Mouse (Mus musculus) hindbrain, embryonic 15.5 days (tissue): ENCODE data around the gene Il9r. TPM values are rescaled to one million over a fixed set of nuclear protein-coding genes. Genes with fewer than 3 reads are reported as not detected.

Source experiments
- ATAC-seq: fragments of 200-750 bp; cut with Nextera tagmentation; 2 replicates; pipeline ENCODE4 v1.8.0; 2017; ENCODE audit warnings: low read depth, moderate number of reproducible peaks, moderate TSS enrichment; ENCODE audit not compliant: low FRiP score
- H3K27ac ChIP-seq: fragments of 300-500 bp; sonication (generic); replicated peaks from 2 replicates; pipeline ENCODE4 v1.5.1; 2015; ENCODE audit warnings: mild to moderate bottlenecking, inconsistent platforms
- H3K27me3 ChIP-seq: fragments of 300-500 bp; sonication (generic); 2 replicates; pipeline ENCODE4 v1.6.1; 2015; ENCODE audit warnings: control low read depth, inconsistent platforms
- H3K36me3 ChIP-seq: fragments of 300-500 bp; sonication (generic); 2 replicates; pipeline ENCODE4 v1.6.1; 2015; ENCODE audit warnings: control low read depth, inconsistent platforms
- H3K4me1 ChIP-seq: fragments of 300-500 bp; sonication (generic); replicated peaks from 2 replicates; pipeline ENCODE4 v1.6.1; 2015; ENCODE audit warnings: control low read depth, inconsistent platforms
- H3K4me2 ChIP-seq: fragments of 300-500 bp; sonication (generic); 2 replicates; pipeline ENCODE4 v1.6.1; 2015; ENCODE audit warnings: moderate library complexity, mild to moderate bottlenecking, inconsistent platforms
- H3K4me3 ChIP-seq: fragments of 300-500 bp; sonication (generic); 2 replicates; pipeline ENCODE4 v1.5.1; 2015; ENCODE audit warnings: mild to moderate bottlenecking, inconsistent platforms
- H3K9ac ChIP-seq: fragments of 300-500 bp; sonication (generic); 2 replicates; pipeline ENCODE4 v1.6.1; 2015; ENCODE audit warnings: inconsistent platforms
- H3K9me3 ChIP-seq: fragments of 300-500 bp; sonication (generic); 2 replicates; pipeline ENCODE4 v1.6.1; 2016; ENCODE audit warnings: control low read depth, inconsistent platforms
- WGBS: fragments of 180-500 bp; shearing (Covaris S2); methylation state at CpG from one replicate; pipeline ENCODE4 v1.1.7; 2015; 5-methylcytosine and 5-hydroxymethylcytosine counted together
- polyA plus RNA-seq: library from polyadenylated mRNA; unstranded; fragments of >200 nt; fragmentation: Nextera tagmentation; extraction: Ambion mirVana; gene quantifications from 2 replicates; pipeline ENCODE4 v1.2.1, GENCODE M21; 2015

Il9r gene
- polyA plus RNA-seq, 1 experiment from 2014 or later: not detected

DNA sequence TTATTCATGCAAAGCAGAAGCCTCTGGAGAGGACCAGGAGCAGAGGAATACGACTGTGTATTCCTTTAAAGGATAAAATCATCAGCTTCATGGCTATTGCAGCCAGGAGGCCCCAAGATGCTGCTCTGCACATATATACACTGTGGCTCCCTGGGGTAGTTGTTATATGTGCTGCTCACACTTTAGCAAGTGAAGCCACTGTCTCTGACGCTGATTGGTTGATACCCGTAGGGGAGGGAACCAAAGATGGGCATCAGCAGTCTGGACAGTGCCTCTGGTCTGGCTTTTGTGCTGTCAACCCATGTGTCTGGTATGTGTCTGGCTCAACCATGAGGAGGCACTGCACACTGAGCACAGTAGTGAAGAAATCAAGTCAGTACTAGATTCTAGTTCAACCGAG, 33.4 kb downstream of the Il9r start:
- Histone ChIP-seq H3K4me3 (no peak overlapping the region), H3K4me1 (peaks cover 9% of the 10 kb centered on the region)
- 74% methylated on average over 4 of the region's 4 CpGs for WGBS

GRCm38 (mm10) chr11:32161922-32162804, 37.9 kb downstream of the Il9r start:
- peak; percentile 93 for ATAC-seq
- peak overlapping the region; percentile 51 for H3K9ac ChIP-seq
- H3K27me3 ChIP-seq: no peaks in the 10 kb centered on the region
- peak overlapping the region; percentile 23 for H3K4me3 ChIP-seq
- H3K27ac ChIP-seq: peak overlapping the region; percentile 88
- H3K9me3 ChIP-seq: no peaks in the 10 kb centered on the region
- H3K36me3 ChIP-seq: no peaks in the 10 kb centered on the region
- H3K4me1 ChIP-seq: peaks cover 36% of the 10 kb centered on the region
- 13% methylated on average over 28 of the region's 28 CpGs for WGBS
- H3K4me2 ChIP-seq: peak overlapping the region; percentile 53

More for the DNA sequence above, 33.4 kb downstream of the Il9r start:
- Histone ChIP-seq H3K27ac (no peak overlapping the region), H3K36me3 (no peaks in the 10 kb centered on the region), H3K9me3 (no peaks in the 10 kb centered on the region), H3K4me2 (no peak overlapping the region), H3K27me3 (no peaks in the 10 kb centered on the region), H3K9ac (no peak overlapping the region)
- no peak for ATAC-seq

DNA sequence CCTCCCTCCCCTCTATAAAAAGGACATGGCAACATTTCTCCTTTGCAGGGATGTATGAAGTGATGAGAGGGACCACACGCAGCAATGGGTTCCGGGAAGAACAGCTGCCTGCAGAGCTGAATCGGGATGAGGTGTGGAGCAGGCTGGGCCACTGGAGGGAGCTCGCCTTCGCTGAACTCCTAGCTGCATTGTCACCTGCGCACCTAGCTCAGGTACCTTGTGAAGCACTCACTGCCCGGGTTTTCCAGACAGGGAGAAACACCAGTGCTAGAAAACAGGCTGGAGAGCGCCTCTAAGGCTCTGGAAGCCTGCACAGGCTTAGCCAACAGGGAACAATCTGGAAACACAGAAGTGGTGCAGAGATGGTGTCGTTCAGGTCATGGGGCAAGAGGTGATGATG, 38.6 kb downstream of the Il9r start:
- Histone ChIP-seq H3K27ac (peak overlapping the region; percentile 88), H3K9me3 (no peaks in the 10 kb centered on the region), H3K4me1 (peaks cover 41% of the 10 kb centered on the region), H3K27me3 (no peaks in the 10 kb centered on the region), H3K9ac (peak overlapping the region; percentile 51), H3K4me2 (peak overlapping the region; percentile 53), H3K36me3 (no peaks in the 10 kb centered on the region), H3K4me3 (peak overlapping the region; percentile 23)
- WGBS: 10% methylated on average over 9 of the region's 9 CpGs
- peak; percentile 45 for ATAC-seq

DNA sequence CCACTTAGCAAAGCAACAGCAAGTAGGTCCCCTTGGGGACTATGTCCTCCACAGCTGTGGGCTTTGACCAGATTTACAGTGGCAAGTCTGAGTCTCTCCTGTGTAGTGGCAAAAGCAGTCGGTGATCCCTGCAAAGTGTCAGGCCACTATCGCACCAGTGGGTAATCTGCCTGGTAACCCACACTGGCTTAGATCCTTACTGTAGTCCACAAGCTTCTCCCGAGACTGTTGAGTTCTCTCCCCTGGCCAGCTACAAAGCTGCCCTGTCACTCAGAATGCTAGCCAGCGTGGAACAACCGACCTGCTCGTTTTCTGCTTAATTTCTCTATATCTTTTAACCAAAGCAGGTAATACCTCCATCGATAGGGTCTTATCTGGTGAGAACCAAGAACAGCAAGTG, 39.7 kb downstream of the Il9r start:
- 70% methylated on average over 7 of the region's 7 CpGs for WGBS
- H3K4me3 ChIP-seq: no peak overlapping the region
- H3K4me2 ChIP-seq: no peak overlapping the region
- peaks cover 41% of the 10 kb centered on the region for H3K4me1 ChIP-seq
- no peak overlapping the region for H3K9ac ChIP-seq
- ATAC-seq: no peak
- H3K36me3 ChIP-seq: no peaks in the 10 kb centered on the region
- no peaks in the 10 kb centered on the region for H3K27me3 ChIP-seq
- H3K9me3 ChIP-seq: no peaks in the 10 kb centered on the region
- peak overlapping the region; percentile 88; the same call in 1 of the 2 replicates for H3K27ac ChIP-seq

GRCm38 (mm10) chr11:32159176-32159575, 40.9 kb downstream of the Il9r start:
- H3K4me3 ChIP-seq: no peak overlapping the region
- H3K27me3 ChIP-seq: no peaks in the 10 kb centered on the region
- H3K27ac ChIP-seq: 0 out of 2 replicates have a peak overlapping the region, but pooled peaks have one; percentile 12
- peaks cover 41% of the 10 kb centered on the region for H3K4me1 ChIP-seq
- H3K9ac ChIP-seq: no peak overlapping the region
- 86% methylated on average over 3 of the region's 3 CpGs for whole genome bisulfite sequencing
- H3K9me3 ChIP-seq: no peaks in the 10 kb centered on the region
- no peaks in the 10 kb centered on the region for H3K36me3 ChIP-seq
- H3K4me2 ChIP-seq: no peak overlapping the region
- no peak for ATAC-seq

GRCm38 (mm10) chr11:32157791-32158594, 42.1 kb downstream of the Il9r start:
- Histone ChIP-seq H3K27ac (peak overlapping the region; percentile 86), H3K4me2 (peak overlapping the region; percentile 38), H3K36me3 (no peaks in the 10 kb centered on the region), H3K27me3 (no peaks in the 10 kb centered on the region), H3K4me1 (peaks cover 41% of the 10 kb centered on the region), H3K4me3 (no peak overlapping the region), H3K9me3 (no peaks in the 10 kb centered on the region), H3K9ac (no peak overlapping the region)
- ATAC-seq: peak; percentile 69
- WGBS: 19% methylated on average over 18 of the region's 18 CpGs

GRCm38 (mm10) chr11:32156854-32157630, 43.0 kb downstream of the Il9r start:
- Histone ChIP-seq H3K4me1 (peaks cover 36% of the 10 kb centered on the region), H3K27me3 (no peaks in the 10 kb centered on the region), H3K4me2 (no peak overlapping the region), H3K4me3 (no peak overlapping the region), H3K9ac (no peak overlapping the region), H3K36me3 (no peaks in the 10 kb centered on the region), H3K9me3 (no peaks in the 10 kb centered on the region), H3K27ac (peak overlapping the region; percentile 86)
- WGBS: 59% methylated on average over 7 of the region's 7 CpGs
- no peak for ATAC-seq

GRCm38 (mm10) chr11:32153216-32153615, 46.9 kb downstream of the Il9r start:
- Histone ChIP-seq H3K9ac (no peak overlapping the region), H3K9me3 (no peaks in the 10 kb centered on the region), H3K4me3 (no peak overlapping the region), H3K4me2 (no peak overlapping the region), H3K27ac (no peak overlapping the region), H3K27me3 (no peaks in the 10 kb centered on the region), H3K36me3 (no peaks in the 10 kb centered on the region), H3K4me1 (peaks cover 14% of the 10 kb centered on the region)
- 95% methylated on average over 7 of the region's 7 CpGs for WGBS
- no peak for ATAC-seq

GRCm38 (mm10) chr11:32152814-32153213, 47.3 kb downstream of the Il9r start:
- H3K4me3 ChIP-seq: no peak overlapping the region
- H3K27ac ChIP-seq: no peak overlapping the region
- H3K4me2 ChIP-seq: no peak overlapping the region
- H3K4me1 ChIP-seq: peaks cover 10% of the 10 kb centered on the region
- no peak for ATAC-seq
- no peaks in the 10 kb centered on the region for H3K9me3 ChIP-seq
- H3K9ac ChIP-seq: no peak overlapping the region
- no peaks in the 10 kb centered on the region for H3K36me3 ChIP-seq
- no peaks in the 10 kb centered on the region for H3K27me3 ChIP-seq

- no peak for ATAC-seq
- Histone ChIP-seq H3K9me3 (no peaks in the 10 kb centered on the region), H3K4me1 (no peaks in the 10 kb centered on the region), H3K27ac (no peak overlapping the region), H3K9ac (no peak overlapping the region), H3K27me3 (no peaks in the 10 kb centered on the region), H3K36me3 (no peaks in the 10 kb centered on the region), H3K4me2 (no peak overlapping the region), H3K4me3 (no peak overlapping the region)
- WGBS: 95% methylated on average over 5 of the region's 5 CpGs
Observed at GRCm38 (mm10) chr11:32151243-32151642, 48.8 kb downstream of the Il9r start.

DNA sequence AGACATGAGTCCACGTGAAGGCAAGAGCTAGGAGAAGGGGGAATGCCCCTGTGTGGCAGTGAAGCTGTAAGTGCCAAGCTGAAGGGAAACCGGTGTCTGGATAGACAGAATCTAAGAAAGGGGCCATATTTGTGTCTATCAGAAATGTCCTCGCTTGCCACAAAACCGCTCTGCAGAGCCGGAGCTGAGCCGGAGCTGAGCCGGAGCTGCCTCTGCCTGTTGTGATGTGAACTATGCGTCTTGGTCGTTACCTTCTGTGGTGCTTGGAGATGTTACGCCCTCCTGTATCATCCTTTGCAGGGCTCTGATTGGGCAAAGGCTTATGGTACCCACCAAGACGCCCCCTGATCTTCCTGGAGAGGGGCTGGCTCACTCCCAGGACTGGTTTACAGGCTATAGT, 50.5 kb downstream of the Il9r start:
- H3K4me1 ChIP-seq: no peaks in the 10 kb centered on the region
- no peak overlapping the region for H3K4me2 ChIP-seq
- no peak overlapping the region for H3K27ac ChIP-seq
- ATAC-seq: no peak
- H3K9ac ChIP-seq: no peak overlapping the region
- H3K27me3 ChIP-seq: no peaks in the 10 kb centered on the region
- H3K36me3 ChIP-seq: no peaks in the 10 kb centered on the region
- H3K4me3 ChIP-seq: no peak overlapping the region
- 76% methylated on average over 11 of the region's 11 CpGs for WGBS
- no peaks in the 10 kb centered on the region for H3K9me3 ChIP-seq
